Mouse (Mus musculus) liver, adult 2 months (tissue): ENCODE measurements at regions not wholly inside any gene's neighbourhood (a gene's known extent, or its start where the extent isn't known, plus 50 kb on each side); places are given as distances from the start of the nearest gene placed in this dataset.

Source experiments
- CTCF ChIP-seq: fragments of 200-500 bp; IDR thresholded peaks from 2 replicates; pipeline ENCODE4 v1.5.1; 2011; ENCODE audit warnings: low read depth, low read length, control low read depth
- POLR2A ChIP-seq: fragments of 200-500 bp; IDR thresholded peaks from 2 replicates; pipeline ENCODE4 v1.6.1; 2011; ENCODE audit warnings: low read length, control low read depth; ENCODE audit not compliant: insufficient read depth; ENCODE audit errors: extremely low read depth

DNA sequence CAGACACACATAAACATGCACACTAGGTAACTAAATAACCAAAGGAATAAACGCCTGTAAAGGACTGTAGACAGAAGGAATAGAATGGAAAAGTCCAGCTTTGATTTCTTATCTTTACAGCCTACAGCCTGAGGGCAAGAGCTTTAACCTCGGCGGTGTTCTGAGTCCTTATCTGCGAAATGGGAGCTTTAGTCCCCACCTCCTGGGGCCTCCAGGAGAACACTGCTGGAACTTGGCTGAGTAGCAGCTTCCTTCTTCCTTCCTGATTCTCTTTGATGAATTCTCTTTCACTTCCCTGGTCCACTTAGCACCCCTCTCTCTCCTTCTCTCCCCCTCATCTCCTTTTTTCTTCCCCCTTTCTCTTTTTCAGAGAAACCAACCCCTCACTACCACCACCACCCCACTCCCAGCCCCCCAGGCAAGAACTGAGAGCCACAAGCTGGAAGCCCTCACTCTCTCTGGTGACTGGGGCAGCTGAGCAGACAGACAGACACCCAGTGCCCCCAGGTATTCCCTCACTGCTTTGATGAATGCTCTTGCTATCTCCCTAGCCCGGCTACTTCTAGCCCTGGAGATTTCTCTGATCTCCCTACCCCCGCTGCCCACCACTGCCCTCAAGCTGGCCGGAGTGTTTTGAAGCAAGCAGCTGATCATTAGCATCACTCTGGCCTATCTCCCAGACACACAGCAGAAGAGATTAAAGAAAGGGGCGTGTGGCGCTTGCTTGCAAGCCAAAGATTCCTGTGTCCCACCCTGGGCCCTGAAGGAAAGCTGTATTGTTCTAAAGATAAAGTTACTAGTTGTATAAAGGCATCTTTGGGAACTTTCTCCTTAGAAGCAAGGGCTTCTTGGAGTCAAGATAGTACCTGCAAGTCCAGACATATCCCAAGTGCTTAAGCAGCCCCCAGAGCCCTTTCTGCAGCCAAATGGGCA lies 81.9 kb upstream of the Tbx3 start:
- no peak for TF ChIP-seq CTCF
- no peak for TF ChIP-seq POLR2A
